Mouse (Mus musculus) cerebellum, adult 11 months (tissue): ENCODE measurements around the gene Ddrgk1.
"Not testable (repeated sequence)": the region's sequence is repeated elsewhere in the genome, so short reads cannot be mapped to it uniquely, and the experiment has no call there.

Experiments
- DNase-seq: peaks from one replicate; pipeline ENCODE4 v3.0.0; 2022

The Ddrgk1 gene

DNA sequence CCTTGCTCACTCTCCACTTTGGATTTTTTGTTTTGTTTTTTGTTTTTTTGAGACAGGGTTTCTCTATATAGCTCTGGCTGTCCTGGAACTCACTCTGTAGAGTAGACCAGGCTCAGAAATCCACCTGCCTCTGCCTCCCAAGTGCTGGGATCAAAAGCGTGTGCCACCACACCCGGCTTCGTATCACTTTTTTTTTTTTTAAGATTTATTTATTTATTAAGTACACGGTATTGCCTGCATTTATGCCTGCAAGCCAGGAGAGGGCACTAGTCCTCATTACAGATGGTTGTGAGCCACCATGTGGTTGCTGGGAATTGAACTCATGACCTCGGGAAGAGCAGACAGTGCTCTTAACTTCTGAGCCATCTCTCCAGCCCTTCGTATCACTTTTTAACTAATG, 15.4 kb downstream of the Ddrgk1 start:
- not testable (repeated sequence) for DNase-seq

DNA sequence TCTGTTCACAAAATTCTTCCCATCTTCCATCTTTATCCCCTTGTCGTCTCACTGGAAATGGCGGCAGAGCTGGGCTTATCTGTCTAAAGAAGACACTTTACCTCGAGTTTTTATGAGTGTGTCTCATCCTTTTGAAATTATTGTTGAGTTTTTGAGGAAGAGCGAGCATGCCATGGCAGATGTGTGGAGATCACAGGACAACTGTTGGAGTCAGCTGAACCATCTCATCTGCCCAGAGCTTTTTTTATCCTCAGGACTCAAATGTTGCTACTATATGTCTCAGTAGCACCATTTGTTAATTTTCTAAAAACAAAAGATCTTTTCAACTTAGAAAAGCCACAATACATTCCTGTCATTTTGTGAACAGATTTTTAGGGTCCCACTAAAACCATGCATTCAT, 19.3 kb downstream of the Ddrgk1 start:
- DNase-seq, result no peak

DNA sequence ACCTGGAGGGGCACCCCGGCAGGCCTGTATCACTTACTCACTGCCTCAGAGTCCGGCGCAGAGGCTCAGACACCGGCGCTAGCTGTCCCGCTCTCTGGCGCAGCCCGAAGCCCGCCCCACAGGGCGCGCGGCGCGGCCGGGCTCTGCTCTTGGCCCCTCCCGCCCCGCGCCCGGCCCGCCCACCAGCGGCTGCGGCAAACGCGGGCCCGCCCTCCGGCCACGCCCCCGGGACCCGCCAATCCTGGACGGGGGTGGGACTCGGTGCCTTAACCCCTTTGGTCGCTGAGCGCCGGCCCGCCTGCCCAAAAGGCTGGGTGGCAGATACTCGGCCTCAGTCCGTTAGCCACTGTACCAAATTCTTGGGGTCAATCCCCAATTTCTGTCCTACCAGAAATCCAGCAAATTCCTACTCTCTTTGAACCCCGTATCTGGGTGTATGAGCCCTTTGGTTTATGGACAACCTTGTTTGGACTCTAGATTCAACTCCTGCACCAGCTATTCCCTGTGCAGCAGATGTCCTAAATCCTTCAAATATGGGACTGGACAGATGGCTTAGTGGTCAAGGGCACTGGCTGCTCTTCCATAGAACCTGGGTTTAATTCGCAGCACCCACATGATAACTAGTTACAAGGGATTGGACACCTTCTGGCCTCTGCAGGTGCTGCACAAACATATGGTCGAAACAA, 21.6 kb downstream of the Ddrgk1 start, which contains the start of gene Lzts3:
Gene Lzts3, minus strand, starts transcription at position 120 of the 686 bp plus-strand sequence.
- peak; percentile 94 for DNase-seq

DNA sequence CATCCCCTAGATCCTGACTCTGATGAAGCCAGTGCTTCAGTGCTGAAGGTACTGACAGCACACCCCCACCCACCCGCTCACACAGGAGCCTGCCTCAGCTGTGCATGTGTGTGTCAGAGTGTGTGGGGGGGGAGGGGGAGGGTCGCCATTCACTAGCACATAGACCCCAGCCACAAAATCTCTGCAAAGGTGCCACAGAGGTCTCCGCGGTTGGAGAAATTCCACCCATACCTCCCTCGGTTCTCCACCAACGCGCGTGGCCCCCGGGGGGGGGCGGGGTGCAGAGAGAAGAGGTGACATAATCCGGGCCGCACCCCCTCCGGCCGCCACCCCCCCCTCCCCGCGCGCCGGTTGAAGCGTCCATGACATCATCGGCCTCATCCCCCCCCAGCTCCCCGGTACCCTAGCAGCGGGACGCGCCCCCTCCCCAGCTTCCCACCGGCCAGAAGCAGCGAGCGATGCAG, 22.2 kb downstream of the Ddrgk1 start:
- peak; percentile 51 for DNase-seq

DNA sequence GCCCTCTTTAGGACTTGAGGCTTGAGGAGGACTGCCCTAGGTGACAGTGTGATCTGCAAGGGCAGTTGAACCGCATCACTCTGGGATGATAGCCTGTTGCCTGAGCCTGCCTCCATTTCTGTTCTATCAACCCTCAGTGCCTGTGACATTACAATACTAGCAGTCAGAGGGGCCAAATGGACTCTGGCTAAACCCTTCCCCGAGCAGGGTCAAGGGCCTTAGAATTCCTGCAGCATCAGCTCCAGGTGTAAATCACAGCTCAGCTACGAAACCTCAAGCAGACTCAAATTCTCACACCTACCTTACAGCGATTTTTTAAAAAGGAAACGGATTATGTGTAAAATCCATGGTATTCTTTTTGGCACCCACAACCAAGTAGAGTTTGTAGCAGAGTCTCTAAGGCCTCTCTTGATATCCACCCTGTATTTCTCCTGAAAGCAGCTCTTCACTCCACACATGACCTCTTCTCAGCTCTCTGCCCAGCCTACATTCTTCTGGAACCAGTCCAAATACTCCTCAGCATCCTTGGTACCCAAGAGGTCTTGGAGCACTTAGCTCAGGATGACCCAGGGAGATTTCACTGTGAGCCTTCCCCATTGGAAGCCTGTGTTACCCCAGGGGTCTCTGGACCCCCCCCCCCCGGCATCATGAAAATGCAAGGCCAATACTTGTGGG, 23.0 kb downstream of the Ddrgk1 start:
- no peak for DNase-seq

- no peak for DNase-seq
These were observed 25.2 kb downstream of the Ddrgk1 start for GRCm38 (mm10) chr2:130639276-130639675.

DNA sequence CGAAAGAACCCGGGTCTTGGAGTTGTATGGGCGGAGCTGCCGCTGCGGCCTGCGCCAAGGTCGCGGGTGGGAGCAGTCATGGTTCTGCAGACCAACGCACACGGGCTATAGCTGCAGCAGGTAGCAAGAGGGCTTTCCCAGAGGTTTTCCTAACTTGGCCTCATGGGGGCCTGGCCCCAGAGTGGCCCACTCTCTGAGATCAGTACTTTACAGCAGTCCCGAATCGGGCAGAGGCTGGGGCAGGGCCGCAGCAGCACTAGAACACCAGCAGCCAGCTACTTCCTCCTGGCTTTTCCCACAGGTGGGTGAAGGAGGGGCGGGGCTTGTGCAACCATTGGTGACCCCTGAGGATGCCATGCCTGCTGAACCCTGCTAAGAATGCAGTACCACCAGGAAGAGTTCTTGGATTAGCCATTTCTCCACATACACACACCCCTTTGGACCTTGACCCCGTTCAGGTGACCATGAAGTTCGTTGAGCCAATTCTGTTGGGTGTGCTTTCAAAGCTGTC, 26.3 kb downstream of the Ddrgk1 start:
- DNase-seq, result no peak

DNA sequence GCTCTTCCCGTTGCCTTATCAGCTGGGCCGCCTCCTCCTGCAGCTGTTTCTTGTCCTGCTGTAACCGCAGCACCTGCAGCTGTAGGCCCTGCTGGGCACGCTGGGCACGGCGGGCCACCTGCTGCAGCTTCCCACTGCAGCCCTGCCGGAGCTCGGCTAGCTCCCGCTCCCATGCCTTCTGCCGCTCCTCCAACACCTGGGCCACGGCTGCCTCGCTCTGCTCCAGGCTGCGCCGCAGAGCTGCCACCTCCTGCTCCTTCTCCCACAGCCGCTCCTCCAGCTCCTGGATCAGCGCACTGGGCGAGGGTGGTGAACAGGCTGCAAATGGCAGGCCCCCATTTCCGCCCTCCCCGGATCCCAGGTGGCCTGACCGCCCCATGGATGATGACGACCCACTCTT, 28.6 kb downstream of the Ddrgk1 start:
- no peak for DNase-seq

DNA sequence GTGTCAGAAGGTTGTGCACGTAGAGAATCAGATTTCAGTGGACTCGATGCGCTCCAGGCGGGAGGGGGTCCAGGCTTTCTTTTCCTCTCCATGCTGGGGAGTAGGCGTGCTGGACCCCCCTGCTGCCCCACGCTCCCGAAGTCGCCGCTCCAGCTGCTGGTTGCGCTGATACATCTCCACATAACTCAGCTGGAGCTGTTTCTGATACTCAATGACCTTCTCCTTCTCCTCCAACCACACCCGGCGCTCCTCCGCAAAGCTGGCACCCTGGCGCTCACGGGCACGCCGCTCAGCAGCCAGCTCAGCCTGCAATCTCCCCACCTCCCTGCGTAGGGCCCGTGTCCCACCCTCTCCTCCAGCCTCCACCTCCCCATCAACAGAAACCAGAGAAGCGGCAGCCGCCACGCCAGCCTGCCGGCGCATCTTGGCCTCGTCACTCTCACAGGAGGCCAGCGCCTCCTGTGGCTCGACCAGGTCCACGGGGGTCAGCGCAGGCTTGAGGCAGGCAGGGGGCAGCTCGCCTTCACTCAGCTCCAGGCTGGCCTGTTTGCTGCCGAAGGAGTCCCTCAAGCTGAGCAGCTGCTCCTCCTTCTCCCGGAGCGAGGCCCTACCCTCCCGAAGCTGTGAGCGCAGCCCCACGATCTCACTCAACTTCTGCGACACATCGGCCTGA, 29.6 kb downstream of the Ddrgk1 start:
- DNase-seq, result no peak

GRCm38 (mm10) chr2:130634006-130634738, 30.3 kb downstream of the Ddrgk1 start:
- DNase-seq, result peak; percentile 85

DNA sequence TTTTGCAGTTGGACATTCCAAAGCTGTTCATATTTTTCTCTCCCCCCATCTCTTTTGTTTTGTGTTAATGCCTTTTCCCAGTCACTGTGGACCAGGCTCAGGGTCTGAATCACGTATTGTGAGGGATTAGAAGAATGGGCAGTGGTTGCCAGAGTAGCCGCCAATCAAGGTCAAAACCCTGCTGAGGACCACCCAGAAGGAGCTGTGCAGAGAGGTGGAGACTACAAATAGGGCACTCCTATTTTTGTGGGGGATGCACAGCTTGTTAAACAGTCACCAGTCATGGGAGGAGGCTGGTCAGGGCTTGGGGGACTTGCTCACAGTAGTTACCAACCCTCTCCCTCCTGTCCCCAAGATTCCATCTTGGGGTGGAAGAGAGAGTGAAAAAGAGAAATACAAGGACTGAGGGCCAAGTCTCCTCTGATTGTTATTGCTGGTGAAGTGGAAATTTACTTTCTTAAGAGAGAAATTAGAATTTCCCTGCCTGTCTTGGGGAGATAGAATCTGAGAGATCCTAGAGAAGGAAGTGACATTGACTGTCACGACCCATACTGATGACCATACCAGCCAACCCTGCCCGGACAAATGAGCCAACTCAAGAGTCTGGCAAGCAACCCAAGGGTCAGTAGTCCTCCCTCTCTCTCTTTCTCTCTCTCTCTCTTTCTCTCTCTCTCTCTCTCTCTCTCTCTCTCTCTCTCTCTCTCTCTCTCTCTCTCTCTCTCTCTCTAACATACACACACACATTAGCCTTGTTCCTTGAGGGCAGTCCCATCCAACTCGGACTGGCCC, 31.4 kb downstream of the Ddrgk1 start:
- DNase-seq, result no peak

GRCm38 (mm10) chr2:130632416-130632815, 32.0 kb downstream of the Ddrgk1 start:
- no peak for DNase-seq

DNA sequence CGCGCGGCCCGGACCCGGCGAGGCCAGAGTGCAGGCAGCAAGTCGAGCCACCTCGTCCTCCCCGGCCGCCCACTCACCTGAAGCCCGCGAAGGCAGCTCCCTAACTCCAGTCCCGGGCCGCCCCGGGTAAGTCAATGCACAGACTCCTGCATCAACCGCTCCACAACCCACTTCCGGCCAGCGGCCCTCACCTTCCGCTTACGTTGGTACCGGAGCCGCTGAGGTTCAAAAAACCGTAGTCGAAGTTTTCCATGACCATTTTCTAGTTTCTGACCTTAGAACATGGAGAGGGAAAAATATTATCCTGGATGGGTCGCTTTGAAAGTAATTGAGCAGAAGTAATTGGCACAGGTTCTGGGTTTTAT, 34.6 kb downstream of the Ddrgk1 start, which contains the start of the genes Fastkd5 and Ubox5:
Gene Fastkd5, minus strand, starts transcription at position 189 of the 365 bp plus-strand sequence.
Gene Ubox5, minus strand, starts transcription at position 200 of the 365 bp plus-strand sequence.
- DNase-seq, result peak; percentile 85

GRCm38 (mm10) chr2:130629080-130629838, 35.2 kb downstream of the Ddrgk1 start:
- no peak for DNase-seq

DNA sequence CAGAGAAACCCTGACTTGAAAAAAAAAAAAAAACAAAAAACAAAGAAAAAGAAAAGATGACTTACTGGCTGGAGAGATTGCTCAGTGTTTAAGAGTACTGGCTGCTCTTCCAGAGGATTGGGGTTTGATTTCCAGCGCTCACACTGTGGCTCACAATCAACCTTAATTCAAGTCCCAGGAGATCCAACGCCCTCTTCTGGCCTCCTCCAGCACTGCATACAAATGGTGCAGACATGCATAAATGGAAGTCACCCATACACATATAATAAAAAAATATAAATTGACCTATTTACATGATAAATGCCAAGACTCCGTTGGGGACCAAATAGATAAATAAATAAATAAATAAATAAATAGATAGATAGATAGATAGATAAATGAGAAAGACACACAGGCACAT, 36.0 kb downstream of the Ddrgk1 start:
- DNase-seq, result no peak

- no peak for DNase-seq
These were observed 45.5 kb downstream of the Ddrgk1 start for GRCm38 (mm10) chr2:130618972-130619371.

DNA sequence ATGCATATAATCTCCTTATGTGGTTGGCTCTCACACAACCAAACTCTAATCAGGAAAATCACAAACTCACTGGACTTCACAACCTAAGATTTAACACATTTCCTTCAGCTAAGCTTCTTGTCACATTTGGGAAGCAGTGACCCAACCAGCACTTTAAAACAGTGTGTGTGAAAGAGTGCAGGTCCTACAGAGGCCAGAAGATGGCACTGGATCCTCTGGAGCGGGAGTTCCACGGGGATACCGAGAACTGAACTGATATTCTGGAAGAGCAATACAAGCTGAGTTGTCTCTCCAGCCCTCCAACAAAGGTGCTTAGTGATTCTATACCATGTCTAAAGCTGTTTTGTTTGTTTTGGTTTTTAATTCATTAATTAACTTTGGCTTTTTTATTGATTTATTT, 51.4 kb downstream of the Ddrgk1 start:
- peak; percentile 15 for DNase-seq
